Mouse (Mus musculus) neutrophil, adult 83 days (primary cell): Measurements from ENCODE around the gene Tepsin. TPM values are rescaled to one million over a fixed set of nuclear protein-coding genes. Genes with fewer than 3 reads are reported as not detected.

Experiments
- total RNA-seq, 2 experiments: library from RNA; stranded (reverse); gene quantifications; one replicate each; pipeline ENCODE4 v1.2.4; 2023

Gene Tepsin
- total RNA-seq = 10 to 100 TPM; 16.2 to 18.6 TPM

GRCm38 (mm10) chr11:120098588-120099511 lies at the start of gene Tepsin, which contains the start of gene Ndufaf8:
TSS of gene Tepsin (minus strand) at chr11:120098731.
TSS of gene Ndufaf8 (plus strand) at chr11:120098928.

GRCm38 (mm10) chr11:120086702-120087152 lies 11.8 kb downstream of the Tepsin start, which contains the start of gene Cep131:
TSS of gene Cep131 (minus strand) at chr11:120086827.

GRCm38 (mm10) chr11:120046553-120047191 lies 51.9 kb downstream of the Tepsin start, which contains the start of gene Aatk:
TSS of gene Aatk (minus strand) at chr11:120047167.

Other genes with a start within 250 kb of the Tepsin start
- gene Chmp6, start 185.3 kb downstream of the Tepsin start, total RNA-seq = 10 to 100 TPM; 23.2 to 26.9 TPM
- gene Baiap2, start 156.0 kb downstream of the Tepsin start, total RNA-seq = 10 to 100 TPM; 14.6 to 16.0 TPM
- 10 to 100 TPM; 55.2 to 61.9 TPM for gene Aatk, start 51.6 kb downstream of the Tepsin start, total RNA-seq
- gene Cep131, start 11.9 kb downstream of the Tepsin start, total RNA-seq = 10 to 100 TPM in 1 of 2 experiments, 1 to 10 TPM in 1; 6.2 to 10.5 TPM
- gene Ndufaf8, start 197 bp upstream of the Tepsin start, total RNA-seq = 10 to 100 TPM; 16.3 to 20.8 TPM
- 10 to 100 TPM; 84.7 to 90.3 TPM for gene Slc38a10, start 52.6 kb upstream of the Tepsin start, total RNA-seq
- 1 to 10 TPM; 3.8 to 5.6 TPM for gene Bahcc1, start 134.2 kb upstream of the Tepsin start, total RNA-seq
- 1,000 to 10,000 TPM; 3,735 to 3,853 TPM for gene Actg1, start 249.8 kb upstream of the Tepsin start, total RNA-seq